Mouse (Mus musculus) forelimb bud, embryonic 11.5 days (tissue): ENCODE results near the gene Prl2a1.
"Not testable (repeated sequence)": the region's sequence is repeated elsewhere in the genome, so short reads cannot be mapped to it uniquely, and the experiment has no call there.

Source experiments
- DNase-seq: peaks from one replicate; pipeline ENCODE4 v3.0.0-alpha.2; 2012; ENCODE audit warnings: low read depth, low spot score

Prl2a1 gene

DNA sequence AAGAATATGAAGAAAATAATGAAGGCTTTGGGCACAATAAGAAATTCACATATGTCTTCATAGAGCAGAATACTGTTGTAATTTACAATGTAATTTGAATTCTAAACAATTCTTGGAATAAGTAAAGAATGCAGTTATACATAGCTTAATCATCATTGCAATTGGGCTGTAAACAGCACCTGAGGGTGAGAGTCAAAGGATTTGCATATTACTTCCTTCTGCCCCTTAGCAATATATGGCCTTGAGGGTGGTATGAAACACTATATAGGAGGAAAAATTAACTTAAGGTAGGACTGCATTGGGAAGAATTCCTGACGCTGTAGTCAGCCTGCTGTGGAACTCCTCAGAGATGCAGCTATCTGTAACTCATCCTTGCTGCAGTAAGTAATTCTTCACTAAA lies at the start of gene Prl2a1:
TSS of gene Prl2a1 (plus strand) at position 301 of the 400 bp plus-strand sequence.
- no peak for DNase-seq

DNA sequence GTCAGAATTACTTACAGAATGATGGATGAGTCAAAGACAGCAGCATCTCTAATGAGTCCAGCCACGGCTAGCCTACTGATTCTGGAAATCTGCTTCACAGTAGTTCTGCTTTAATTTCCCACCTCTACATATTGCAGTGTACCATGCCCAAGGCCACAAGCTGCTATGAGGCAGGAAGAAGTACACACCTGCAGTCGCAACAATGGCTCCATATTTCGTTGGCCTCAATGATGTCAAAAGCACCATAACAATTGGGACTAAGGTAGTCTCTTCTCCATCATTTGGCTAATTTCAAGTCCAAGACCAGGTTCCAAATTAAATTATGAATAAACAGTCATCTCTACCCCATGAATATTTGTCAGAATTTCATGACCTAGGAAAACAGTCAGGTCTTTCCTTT lies 20.8 kb upstream of the Prl2a1 start, which contains the start of gene Prl7c1:
TSS of gene Prl7c1 (minus strand) at position 101 of the 400 bp plus-strand sequence.
- not testable (repeated sequence) for DNase-seq

DNA sequence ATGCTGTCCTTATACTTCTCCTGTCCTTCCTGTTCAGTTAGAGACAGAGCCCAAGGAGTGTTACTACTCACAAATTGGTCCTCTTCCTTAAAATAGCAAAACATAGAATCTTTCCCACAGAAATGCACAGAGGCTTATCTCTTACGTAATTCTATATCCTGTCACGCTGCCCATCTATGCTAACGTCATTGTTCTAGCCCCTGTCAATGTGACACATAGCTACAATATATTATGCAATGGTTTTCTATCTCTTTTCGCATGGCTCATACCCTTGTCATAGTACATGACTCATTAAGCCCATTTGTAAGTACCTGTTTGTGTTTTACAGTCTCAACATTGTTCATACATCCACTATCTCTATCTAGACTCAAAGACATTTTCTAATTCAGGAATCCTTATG lies 2.2 kb upstream of the Prl2a1 start:
- DNase-seq, result no peak

DNA sequence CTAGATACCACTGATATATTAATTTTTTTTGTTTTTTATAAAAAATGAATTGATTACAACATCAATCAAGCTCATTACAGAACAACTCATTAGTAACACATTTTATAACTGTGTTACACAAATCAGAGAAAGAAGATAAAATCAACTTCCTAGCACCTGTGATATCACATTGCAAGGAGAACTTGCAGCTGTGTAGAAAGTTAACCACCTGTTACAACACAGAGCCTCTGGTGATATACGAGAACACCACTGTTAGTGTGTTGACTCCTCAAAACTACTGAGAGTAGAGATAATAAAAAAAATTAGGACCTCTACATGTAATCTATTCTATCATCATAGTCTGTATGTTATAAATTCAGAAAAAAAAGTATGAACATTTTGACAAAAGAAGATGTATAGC lies 1.3 kb downstream of the Prl2a1 start:
- DNase-seq, result no peak

DNA sequence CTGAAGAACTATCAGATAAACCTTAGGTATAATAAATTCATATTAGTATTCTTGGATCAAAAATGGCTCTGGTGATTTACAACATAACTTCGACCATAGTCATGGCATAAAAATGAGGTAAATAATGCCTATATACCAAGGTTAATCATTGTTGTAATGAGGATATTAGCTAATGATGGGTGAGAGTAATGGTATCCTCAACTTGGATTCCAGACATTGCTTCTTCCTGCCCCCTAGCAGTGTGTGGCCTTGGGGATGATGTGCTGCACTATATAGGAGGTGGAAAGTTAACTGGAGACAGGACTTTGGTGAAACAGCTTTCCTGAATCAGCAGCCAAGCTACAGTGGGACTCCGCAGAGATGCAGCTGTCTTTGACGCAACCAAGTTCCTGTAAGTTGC lies 47.6 kb downstream of the Prl2a1 start, which contains the start of gene Prl2c1:
TSS of gene Prl2c1 (plus strand) at position 301 of the 400 bp plus-strand sequence.
- DNase-seq, result no peak
